Mouse (Mus musculus) A20 (cell line): ENCODE data around the gene Lrrc10.
A peak's percentile ranks its signal among the peaks of the same experiment; 100 is the strongest.
"Not testable (repeated sequence)": the region's sequence is repeated elsewhere in the genome, so short reads cannot be mapped to it uniquely, and the experiment has no call there.

Experiments
- DNase-seq: peaks from one replicate; pipeline ENCODE4 v3.0.0-alpha.2; 2011; ENCODE audit warnings: low read depth, low spot score

Gene Lrrc10

DNA sequence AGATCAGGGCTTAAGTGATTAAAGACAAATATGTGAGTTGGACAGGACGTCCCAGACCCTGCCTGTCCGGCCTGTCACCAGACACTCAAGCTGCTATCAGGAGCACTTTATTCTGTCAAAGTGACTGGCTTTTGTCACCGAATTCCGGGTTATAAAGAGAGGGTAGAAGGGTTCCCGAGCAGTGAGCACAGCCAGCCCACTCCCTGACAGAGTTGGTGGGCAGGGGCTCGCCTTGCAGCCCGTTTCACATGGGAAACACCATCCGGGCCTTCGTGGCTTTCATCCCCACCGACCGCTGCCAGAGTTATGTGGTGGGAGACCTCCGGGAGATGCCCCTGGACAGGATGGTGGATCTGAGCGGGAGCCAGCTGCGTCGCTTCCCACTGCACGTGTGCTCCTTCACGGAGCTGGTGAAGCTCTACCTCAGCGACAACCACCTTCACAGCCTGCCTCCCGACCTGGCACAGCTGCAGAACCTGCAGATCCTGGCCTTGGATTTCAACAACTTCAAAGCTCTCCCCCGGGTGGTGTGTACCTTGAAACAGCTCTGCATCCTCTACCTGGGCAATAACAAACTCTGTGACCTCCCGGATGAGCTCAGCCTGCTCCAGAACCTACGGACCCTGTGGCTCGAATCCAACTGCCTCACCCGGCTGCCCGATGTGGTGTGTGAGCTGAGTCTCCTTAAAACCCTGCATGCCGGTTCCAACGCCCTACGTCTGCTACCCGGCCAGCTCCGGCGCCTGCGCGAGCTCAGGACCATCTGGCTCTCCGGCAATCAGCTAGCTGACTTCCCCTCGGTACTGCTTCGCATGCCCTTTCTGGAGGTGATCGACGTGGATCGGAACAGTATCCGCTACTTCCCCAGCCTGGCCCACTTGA, at the start of gene Lrrc10:
Gene Lrrc10 (plus strand): TSS at position 167 of the 882 bp plus-strand sequence.
- DNase-seq: no peak

DNA sequence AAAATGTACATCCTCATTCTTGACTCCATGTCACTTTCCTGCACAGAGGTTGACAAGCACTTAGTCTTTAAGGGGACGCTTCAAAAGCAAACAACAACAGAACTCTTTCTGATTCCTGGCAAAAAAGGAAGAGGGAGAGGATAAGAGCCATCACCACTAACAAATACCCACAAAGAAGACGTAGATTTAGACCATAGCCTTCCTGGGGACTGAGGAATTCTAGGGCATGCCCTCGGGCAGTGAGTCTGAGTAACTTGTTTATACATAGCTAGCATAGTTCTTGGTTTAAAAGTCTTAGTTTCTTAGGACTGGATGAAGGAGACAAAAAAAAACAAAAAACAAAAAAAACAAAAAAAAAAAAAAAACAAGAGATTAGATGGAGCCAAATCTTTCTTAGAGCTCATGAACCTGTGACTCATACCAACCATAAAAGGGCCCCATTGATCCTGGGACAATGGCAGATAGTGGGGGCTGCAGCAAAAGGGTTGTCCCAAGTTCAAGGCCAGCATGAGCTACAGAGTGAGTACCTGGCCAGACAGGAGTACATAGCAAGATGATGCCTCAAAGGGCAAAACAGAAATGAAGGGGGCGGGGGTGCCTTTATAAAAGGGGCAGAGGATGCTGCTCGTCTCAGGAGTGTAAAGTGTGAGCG, 49.4 kb upstream of the Lrrc10 start:
- no peak for DNase-seq

DNA sequence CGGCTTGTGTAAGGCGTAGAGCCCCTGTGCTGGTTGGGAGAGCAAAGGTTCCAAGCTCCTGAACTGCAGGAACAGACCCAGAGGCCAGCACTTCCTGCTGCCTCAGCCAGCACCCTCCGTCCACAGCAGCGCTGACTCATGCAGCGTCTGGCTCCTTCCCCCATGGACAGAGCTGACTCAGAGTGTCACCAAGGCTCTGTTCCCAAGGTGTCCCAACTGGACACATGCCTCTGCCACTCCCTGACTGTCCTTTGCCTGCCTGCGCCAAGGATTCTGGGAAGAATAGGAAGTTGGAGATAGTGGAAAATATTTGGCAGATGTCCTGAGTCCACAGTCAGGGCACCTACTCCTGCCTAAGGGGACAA, 48.9 kb upstream of the Lrrc10 start:
- no peak for DNase-seq

DNA sequence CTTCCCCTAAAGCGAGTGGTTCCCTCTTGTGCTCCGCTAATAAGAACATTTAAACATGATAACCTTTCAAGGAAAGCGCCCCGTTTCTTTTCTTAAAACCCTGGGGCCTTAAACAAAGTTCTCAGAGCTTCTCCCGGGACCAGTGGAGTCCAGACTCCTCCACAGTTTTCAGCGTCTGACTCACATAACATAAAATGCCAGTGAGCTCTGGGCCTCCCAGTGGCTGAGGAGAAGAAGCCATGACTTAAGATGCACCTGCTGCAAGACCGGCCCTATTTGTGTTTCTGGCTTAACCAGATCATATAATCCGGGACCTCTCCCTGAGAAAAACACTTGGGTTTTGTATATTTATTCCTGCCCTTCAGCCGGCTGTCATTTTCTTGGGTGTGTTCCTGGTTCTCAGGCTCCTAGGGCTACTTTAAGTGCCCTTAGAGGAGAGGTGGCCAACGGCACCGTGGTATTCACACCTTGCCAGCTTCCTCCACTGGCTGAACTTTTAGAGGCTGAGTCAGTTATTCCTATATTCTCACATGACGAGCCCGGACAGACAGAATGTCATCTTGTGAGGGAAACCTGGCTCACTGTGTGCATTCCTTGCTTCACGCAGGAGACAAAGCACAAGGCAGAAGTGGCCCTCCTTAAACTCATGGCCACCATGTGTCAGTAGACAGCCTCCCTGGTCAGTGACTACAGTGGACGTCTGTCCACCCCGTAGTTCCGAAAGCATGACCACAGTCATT, 46.3 kb upstream of the Lrrc10 start:
- no peak for DNase-seq

DNA sequence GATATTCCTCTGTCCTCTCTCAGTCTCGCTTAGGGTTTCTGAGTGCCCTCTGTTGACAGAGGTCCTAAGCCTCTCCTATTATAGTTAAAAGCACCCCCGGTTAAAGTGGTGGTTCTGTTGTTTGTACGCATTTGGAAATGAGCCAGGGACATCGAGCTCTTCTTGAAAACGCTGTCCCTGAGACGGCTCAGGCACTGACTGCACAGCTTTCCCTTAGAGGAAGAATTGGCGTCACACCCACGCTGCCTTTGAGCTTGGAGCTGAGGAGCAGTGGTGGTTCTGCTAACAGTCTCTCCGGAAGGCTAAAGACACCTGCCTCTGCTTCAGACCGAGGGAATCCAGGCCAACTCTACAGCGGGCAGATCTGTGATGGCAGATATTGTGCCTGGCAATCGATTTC, 44.2 kb upstream of the Lrrc10 start:
- no peak for DNase-seq

DNA sequence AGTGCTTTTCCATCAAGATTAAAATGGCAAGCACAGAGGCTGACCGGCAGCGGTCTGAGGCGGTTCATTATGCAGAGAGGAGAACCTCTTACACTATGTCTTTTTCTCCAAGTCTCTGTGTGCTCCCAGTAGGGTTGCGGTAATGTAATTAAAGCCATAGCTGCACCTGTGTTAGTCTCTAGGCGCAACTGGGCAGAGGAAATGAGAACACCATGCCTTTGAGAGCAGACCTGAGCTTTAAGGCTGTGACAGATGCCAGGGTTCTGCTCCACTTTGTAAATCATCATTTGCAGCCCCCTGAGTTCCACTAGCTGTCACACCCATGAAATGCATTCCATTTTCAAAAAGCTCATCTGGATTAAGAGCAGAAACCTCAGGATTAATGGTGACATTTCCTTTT, 40.4 kb upstream of the Lrrc10 start:
- peak; percentile 24 for DNase-seq

DNA sequence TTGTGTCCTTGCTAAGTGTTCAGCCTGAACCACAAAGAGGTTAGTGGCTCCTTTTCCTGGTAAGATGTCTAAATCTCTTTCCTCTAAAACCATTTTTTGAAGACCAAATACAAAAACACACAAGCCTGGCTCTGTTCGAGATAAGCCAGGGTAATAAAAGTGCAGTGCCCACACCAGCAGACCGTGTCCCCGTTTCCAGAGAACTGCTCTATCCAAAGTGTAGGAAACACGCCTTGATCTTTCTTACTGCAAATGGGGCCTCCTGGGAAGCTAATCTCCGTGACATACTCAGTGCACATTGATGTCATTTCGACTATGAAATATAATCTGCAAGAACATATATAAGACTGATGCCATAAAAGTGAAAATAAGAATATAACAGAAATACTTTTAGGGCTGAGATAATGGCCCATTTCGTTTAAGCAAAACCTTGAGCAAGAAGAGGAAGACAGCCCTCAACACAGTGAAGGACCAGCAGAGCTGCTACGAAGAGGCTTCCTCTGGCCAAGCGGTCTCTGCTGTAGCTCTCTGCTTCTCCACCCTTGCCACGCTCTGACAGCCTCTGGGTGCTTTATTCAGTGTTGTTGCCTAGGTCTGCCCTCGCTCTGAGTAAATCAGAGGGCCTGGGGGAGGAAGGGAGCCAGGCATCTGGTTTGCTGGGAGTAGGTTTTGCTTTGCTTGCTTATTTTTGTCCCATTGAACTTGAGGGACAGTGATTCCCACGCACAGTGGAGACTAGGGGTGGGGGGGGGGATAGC, 39.3 kb upstream of the Lrrc10 start:
- no peak for DNase-seq

DNA sequence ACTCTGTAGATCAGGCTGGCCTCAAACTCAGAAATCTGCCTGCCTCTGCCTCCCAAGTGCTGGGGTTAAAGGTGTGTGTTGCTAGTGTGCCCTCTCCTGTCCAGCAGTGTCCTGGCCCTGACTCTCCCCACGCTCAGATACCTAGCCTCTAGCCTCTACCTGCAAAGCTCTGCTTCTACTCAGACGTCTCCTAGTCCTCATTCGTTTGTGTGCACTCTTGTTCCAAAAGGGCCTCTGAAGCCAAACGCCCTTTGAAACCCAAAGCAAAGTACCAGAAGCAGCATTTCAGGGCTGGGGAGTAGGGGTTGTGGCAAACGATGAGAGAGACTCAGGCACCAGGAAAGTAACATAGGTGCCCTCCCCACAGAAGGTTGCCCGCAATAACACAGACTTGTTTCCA, 35.5 kb upstream of the Lrrc10 start:
- no peak for DNase-seq

DNA sequence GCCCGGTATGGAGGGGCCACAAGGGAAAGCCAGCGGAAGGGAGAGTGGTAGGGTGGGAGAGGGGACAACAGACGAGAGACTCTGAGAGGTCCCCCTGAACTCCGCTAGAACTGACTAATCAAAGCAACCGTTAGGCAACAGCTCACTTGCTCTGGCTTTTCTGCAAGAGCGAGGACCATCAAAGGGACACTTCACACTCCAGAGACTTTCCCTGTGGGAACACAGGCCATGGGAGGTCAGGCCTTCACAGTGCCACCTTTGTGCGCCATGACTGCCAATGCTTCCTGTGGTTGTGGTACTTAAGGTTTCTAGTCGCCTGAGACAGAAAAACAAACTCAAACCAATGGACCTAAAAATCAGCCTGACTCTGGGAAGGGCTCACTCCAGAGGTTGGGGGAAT, 34.1 kb upstream of the Lrrc10 start:
- DNase-seq: no peak

DNA sequence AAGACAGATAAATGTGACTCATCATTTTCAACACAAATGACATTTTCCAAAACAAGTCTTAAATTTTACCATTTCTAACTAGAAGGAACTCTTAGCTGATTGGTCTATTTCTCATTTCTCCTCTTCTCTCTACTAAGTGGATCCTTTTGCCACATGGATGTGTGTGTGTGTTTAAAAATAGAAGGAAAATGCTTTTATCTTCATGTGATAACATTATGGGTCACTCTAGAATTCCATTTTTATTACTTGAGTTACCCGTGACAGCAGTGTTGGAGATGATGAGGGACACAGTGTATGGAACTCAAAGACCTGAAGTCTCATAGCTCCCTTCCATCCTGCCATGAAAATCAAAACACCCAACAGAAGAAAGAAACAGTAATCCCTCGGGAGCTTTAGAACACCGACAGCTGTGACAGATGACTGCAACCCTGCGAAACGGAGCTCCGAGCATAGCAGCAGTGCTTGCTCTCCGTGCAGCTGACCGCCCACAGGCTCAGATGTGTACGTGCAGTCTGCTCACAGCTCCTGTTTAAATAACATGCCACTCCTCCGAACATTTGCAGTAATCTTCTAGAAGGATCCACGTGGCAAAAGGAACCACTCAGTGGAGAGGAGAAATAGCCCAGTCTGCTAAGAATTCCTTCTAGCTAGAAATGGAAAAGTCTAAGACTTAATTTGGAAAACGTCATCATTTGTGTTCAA, 31.3 kb upstream of the Lrrc10 start:
- peak; percentile 76 for DNase-seq

DNA sequence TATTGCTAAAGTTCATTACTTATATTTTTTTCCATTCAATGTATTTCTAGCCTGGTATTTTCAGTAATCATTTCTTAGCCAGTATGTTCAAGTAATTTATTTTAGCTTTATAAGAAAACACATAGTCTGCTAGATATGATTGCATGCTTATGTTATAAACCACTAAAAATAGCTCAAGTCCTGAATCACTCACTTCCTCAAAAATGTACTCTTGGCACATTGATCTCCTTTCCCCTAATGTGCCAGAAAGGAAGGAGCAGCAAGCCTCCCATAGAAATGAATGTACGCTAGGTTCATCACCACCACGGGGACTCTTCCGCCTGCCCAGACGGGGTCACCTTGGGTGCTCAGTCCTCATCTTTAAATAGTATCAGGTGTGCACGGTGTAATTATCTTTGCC, 30.6 kb upstream of the Lrrc10 start:
- peak; percentile 10 for DNase-seq

DNA sequence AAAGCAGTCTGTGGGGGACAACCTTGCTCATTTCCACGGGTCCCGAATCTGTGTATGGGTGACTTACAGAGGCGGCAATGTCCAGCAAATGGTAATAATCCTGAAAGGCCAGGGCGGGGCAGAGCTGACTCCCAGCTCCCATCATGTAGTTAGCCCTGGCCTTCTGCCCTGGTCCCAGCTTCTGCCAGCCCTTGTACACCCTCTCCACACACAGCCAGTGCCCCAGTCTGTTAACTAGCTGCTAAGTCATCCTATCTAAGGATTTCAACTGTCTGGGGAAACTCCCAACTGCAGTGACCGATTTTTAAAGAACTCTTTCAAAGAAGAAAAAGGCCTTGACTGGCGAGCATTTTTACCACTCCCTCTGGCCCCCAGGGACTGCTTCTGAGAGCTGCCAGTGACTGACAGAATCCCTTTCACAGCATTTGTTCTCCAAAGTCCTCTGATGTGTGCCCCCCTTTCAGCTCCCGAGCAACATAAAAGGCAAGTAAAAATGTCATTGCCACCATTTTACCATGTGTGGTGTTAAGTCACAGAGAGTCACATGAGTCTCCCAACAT, 26.8 kb upstream of the Lrrc10 start:
- DNase-seq: peak; percentile 6

DNA sequence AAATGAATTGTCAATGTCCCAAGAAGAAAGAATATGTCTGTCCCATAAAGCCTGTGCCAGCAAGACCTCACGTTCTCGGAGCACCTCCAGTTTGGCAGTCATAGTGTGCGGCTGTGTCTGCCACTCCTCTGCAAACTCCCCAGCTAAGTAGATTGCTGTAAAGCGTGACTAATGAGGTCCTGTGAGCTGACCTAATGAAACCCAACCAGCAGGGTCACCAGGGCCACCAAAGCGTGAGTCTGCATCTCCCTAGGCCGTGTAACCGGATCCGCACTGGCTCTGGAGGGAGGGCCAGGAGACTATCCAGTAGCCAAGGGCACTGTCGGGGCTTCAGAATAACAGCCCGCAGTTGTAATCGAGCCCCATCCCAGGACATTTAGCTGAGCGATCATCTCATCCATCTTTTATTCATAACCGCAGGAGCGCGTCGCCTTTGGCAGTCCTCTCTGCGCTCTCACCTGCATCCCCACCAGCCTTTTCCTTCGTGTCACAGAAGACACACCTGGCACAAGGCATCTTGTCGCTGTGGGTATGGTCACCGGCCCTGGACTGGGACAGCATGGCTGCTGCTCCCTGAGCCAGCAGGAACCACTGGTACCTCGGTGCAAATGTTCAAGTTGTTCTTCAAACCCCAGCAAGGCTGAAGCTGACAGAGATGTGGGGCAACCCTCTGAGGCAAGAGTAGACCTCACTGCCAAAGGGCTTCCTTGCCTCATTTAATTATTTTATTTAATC, 24.0 kb upstream of the Lrrc10 start:
- DNase-seq: no peak

DNA sequence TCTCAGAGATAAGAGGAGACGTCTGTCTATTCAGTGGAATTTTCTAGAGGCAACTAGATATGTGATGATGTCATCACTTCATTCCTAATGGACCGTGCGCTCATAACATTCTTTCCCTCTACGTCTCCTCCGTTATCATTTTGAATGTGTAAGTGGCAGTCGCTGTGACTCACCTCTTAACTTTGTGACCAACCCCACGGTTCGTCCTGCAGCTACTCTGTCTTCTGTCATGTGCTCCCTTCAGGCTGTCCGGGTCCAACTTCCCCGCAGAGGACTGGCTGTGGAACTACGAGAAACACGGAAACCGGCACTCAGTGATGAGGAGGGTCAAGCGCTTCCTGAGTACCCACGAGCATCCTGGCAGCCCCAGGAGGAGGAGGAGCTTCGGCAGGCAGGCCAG, 21.4 kb upstream of the Lrrc10 start:
- DNase-seq: no peak

DNA sequence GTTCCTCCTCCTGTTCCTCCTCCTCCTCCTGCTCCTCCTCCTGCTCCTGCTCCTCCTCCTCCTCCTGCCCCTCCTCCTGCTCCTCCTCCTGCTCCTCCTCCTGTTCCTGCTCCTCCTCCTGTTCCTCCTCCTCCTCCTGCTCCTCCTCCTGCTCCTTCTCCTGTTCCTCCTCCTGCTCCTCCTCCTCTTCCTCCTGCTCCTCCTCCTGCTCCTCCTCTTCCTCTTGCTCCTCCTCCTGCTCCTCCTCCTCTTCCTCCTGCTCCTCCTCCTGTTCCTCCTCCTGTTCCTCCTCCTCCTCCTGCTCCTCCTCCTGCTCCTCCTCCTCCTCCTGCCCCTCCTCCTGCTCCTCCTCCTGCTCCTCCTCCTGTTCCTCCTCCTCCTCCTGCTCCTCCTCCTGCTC, 19.4 kb upstream of the Lrrc10 start:
- DNase-seq: not testable (repeated sequence)

DNA sequence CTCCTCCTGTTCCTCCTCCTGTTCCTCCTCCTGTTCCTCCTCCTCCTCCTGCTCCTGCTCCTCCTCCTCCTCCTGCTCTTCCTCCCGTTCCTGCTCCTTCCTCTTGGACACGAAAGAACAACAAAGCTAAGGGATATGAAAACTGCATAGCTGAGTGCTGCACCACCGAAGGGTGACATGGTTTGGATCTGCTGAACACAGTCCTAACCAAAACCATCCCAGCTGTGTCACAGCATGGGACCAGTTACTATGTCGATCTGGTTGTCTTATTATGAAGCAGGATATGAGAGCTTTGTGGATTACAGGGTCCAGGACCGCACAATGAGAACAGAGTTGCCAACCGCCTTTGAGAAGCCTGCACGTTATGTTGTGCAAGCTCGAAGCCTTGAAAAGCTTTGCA, 19.0 kb upstream of the Lrrc10 start:
- DNase-seq: no peak

DNA sequence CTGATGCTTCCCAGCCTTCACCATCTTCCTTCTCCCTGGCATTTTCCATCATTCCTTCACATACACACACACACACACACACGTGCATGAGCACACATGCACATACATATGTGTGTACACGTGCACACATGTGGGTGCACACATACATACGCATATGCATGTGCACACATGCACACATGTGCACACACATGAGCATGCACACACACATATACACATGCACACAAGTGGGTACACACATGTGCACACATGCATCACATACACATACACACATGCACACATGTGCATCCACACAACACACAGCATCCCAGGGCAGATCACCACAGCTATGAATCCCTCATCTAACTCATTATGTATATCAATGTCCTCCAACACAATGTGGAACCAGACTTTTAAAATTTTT, 14.0 kb upstream of the Lrrc10 start:
- no peak for DNase-seq

DNA sequence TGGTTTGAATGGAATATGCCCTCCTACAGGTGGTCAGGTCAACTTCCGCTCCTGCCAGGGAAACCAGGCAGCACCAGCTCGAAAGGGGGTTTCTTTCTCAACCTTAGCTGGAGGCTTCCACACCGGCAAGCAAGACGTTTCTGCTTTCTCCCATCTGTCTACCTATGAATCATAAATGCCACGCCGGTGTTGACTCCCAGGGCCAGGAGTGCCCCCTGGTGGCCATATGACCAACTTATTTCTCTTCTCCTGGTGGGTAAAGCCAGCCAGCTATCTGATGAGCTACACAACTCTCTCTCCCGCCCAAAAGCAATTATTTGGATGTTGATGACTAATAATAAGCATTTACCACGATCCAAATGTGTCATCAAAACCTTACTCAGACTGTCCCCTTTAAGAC, 11.4 kb upstream of the Lrrc10 start:
- peak; percentile 86 for DNase-seq

DNA sequence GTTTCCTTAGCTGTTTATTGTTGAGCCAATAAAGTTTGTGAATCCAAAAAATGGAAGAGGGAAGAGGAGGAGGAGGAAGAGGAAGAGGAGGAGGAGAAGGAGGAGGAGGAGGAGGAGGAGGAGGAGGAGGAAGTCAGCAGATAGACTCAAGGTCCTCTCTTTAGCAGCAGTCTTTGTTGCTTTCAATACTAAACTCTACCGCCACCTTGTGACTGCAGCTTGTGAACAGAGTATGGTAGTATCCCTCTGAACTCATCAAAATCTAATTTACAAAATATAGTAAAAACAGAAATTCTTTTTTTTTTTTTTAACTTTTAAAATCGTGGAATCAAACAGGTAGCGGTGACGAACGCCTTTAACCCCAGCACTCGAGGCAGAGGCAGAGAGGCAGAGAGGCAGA, 4.8 kb upstream of the Lrrc10 start:
- DNase-seq: peak; percentile 50

DNA sequence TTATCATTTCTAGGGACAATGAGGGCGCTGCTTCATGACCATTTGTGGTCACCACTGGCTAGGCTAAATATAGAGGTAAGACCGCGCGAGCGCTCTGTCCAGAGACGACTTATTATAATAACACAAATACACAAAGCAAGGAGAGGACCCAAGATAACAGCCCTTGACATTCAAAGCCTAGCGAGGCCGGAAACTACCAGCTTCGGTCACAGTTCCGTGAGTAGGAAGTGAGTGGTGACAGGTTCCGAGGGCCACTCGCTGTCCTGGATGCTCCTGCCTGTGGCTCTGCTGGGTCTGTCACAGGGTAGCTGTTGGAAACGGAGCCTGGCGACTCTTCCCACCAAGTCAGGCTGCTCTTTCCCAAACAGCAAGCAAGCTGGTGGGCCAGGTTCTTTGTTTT, 2.8 kb upstream of the Lrrc10 start:
- DNase-seq: no peak
